Mouse (Mus musculus) kidney, adult 2 months (tissue): Measurements from ENCODE around the gene Trmt5.

Source experiments
- CTCF ChIP-seq: fragments of 200-500 bp; conservative IDR thresholded peaks from 2 replicates; pipeline ENCODE4 v1.5.1; 2011; ENCODE audit warnings: low read depth, mild to moderate bottlenecking, control low read depth, low read length, moderate library complexity, mixed read lengths; ENCODE audit not compliant: insufficient read depth, insufficient read length
- POLR2A ChIP-seq: fragments of 200-500 bp; IDR thresholded peaks from one replicate; pipeline ENCODE4 v1.6.1; 2011; ENCODE audit warnings: low read depth, low read length, control low read depth

- TF ChIP-seq POLR2A, result no peak
- TF ChIP-seq CTCF, result no peak
Observed at GRCm38 (mm10) chr12:73265381-73265978, 21.0 kb downstream of the Trmt5 start.
